ENCODE assay signal across 8 mouse cellular contexts in the genomic region with DNA sequence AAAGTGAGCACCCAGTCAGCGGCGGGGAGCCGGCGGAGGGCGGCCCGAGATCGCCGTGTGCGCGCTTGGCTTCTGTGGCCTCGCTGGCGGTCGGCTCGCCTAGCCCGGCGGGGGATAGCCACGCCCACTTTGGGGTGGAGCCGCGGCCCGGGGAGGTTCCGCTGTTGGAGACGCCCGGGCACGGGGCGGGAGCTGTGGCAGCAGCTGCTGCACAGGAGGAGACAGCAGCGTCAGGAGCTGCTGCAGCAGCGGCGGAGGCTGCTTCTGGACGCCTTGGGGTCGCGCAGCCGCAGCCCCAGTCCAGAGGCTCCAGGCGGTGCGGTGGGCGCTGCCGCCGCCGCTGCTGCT. TPM values are rescaled to one million over a fixed set of nuclear protein-coding genes. Genes with fewer than 3 reads are reported as not detected.
DNase-seq lines count a peak whose midpoint lies in the region; ATAC-seq and TF ChIP-seq lines count a peak whose summit lies in the region.

A gene (plus strand): TSS at position 181 of the 348 bp plus-strand sequence.

- H3K36me3 ChIP-seq in forebrain, embryonic 15.5 days = no peaks in the 10 kb centered on the region
- H3K36me3 ChIP-seq in lung, embryonic 14.5 days (ENCODE audit: insufficient read depth) = no peaks in the 10 kb centered on the region
- H3K36me3 ChIP-seq in thymus, adult 2 months (ENCODE audit: control insufficient read depth, insufficient read depth, low read length) = no peaks in the 10 kb centered on the region

- peak; percentile 89 for DNase-seq in ES-CJ7 (ENCODE audit: low read depth, low spot score)
- DNase-seq in cerebellum, adult 11 months = peak; percentile 87
- peak; percentile 96 for DNase-seq in heart, postnatal 25 days (ENCODE audit: low spot score)
- DNase-seq in layer of hippocampus, adult 2 months (ENCODE audit: low spot score in 2 of 2) = peak; percentile 93
- DNase-seq in lung, embryonic 14.5 days = peak; percentile 99
- peak; percentile 99 for DNase-seq in thymus, adult 2 months

- no peak for TF ChIP-seq CTCF in layer of hippocampus, adult 2 months (conservative IDR thresholded peaks at IDR 0.05)
- no peak for TF ChIP-seq CTCF in lung, embryonic 14.5 days (IDR thresholded peaks at IDR 0.05; ENCODE audit: low read depth)
- no peak for TF ChIP-seq CTCF in olfactory bulb, adult 2 months (IDR thresholded peaks at IDR 0.05; ENCODE audit: insufficient read depth, low read depth, low read length)
- 0 out of 2 replicates have a peak, but pooled peaks have one; percentile 13 for TF ChIP-seq CTCF in thymus, adult 2 months (IDR thresholded peaks at IDR 0.05; ENCODE audit: borderline replicate concordance, control insufficient read depth, extremely low read depth, insufficient read depth, low read length, poor library complexity)

- peak within 1 kb of the TSS; percentile 75 for H3K27ac ChIP-seq in forebrain, embryonic 15.5 days (replicated peaks)
- peak within 1 kb of the TSS; percentile 92 for H3K27ac ChIP-seq in layer of hippocampus, adult 2 months
- H3K27ac ChIP-seq in lung, embryonic 14.5 days (ENCODE audit: low read depth) = peak within 1 kb of the TSS; percentile 97
- H3K27ac ChIP-seq in olfactory bulb, adult 2 months (ENCODE audit: insufficient read depth, low read depth, low read length) = peak within 1 kb of the TSS; percentile 36; the same call in 1 of the 2 replicates
- peak within 1 kb of the TSS; percentile 25 for H3K27ac ChIP-seq in thymus, adult 2 months (ENCODE audit: control insufficient read depth, insufficient read depth, low read length)

- H3K4me2 ChIP-seq in forebrain, embryonic 15.5 days (replicated peaks) = peak within 1 kb of the TSS; percentile 92
- peak within 1 kb of the TSS; percentile 100 for H3K4me2 ChIP-seq in lung, embryonic 14.5 days

- H3K27me3 ChIP-seq in forebrain, embryonic 15.5 days = peaks cover 13% of the 10 kb centered on the region
- H3K27me3 ChIP-seq in lung, embryonic 14.5 days (ENCODE audit: insufficient read depth, low read length) = peaks cover 21% of the 10 kb centered on the region
- H3K27me3 ChIP-seq in thymus, adult 2 months (ENCODE audit: control insufficient read depth, insufficient read depth, low read length) = no peaks in the 10 kb centered on the region

- under 1% methylated on average over 38 of the region's 38 CpGs for WGBS in forebrain, embryonic 15.5 days
- WGBS in lung, embryonic 14.5 days = under 1% methylated on average over 38 of the region's 38 CpGs
- WGBS in olfactory bulb, adult 2 months = under 1% methylated on average over 37 of the region's 38 CpGs
- 1% methylated on average over 38 of the region's 38 CpGs for WGBS in thymus, adult 2 months

- H3K4me3 ChIP-seq in forebrain, embryonic 15.5 days = peak within 1 kb of the TSS; percentile 88
- H3K4me3 ChIP-seq in layer of hippocampus, adult 2 months = peak within 1 kb of the TSS; percentile 86
- H3K4me3 ChIP-seq in lung, embryonic 14.5 days (ENCODE audit: low read depth, low read length) = peak within 1 kb of the TSS; percentile 71
- peak within 1 kb of the TSS; percentile 75 for H3K4me3 ChIP-seq in olfactory bulb, adult 2 months (ENCODE audit: insufficient read depth, low read depth, low read length)
- peak within 1 kb of the TSS; percentile 66 for H3K4me3 ChIP-seq in thymus, adult 2 months (ENCODE audit: control insufficient read depth, insufficient read depth, low read length)

- H3K4me1 ChIP-seq in forebrain, embryonic 15.5 days = peaks cover 20% of the 10 kb centered on the region
- peaks cover 13% of the 10 kb centered on the region; the same call in 1 of the 2 replicates for H3K4me1 ChIP-seq in lung, embryonic 14.5 days (ENCODE audit: insufficient read depth)
- H3K4me1 ChIP-seq in olfactory bulb, adult 2 months (ENCODE audit: control insufficient read depth, insufficient read depth, low read length) = peaks cover 29% of the 10 kb centered on the region
- peaks cover 34% of the 10 kb centered on the region for H3K4me1 ChIP-seq in thymus, adult 2 months (replicated peaks; ENCODE audit: control insufficient read depth, insufficient read depth, low read length)

- H3K9ac ChIP-seq in forebrain, embryonic 15.5 days (replicated peaks) = peak within 1 kb of the TSS; percentile 85
- peak within 1 kb of the TSS; percentile 91 for H3K9ac ChIP-seq in lung, embryonic 14.5 days

- peak; percentile 95 for ATAC-seq in forebrain, embryonic 15.5 days (replicated peaks)
- ATAC-seq in lung, embryonic 14.5 days (ENCODE audit: insufficient read depth) = peak; percentile 90

- TF ChIP-seq POLR2A in olfactory bulb, adult 2 months (IDR thresholded peaks at IDR 0.05; ENCODE audit: insufficient read depth, low read depth, low read length) = peak; percentile 81
- TF ChIP-seq POLR2A in thymus, adult 2 months (IDR thresholded peaks at IDR 0.05; ENCODE audit: control insufficient read depth, extremely low read depth, insufficient read depth, low read length, poor library complexity) = peak; percentile 93

- no peaks in the 10 kb centered on the region for H3K9me3 ChIP-seq in forebrain, embryonic 15.5 days
- no peaks in the 10 kb centered on the region for H3K9me3 ChIP-seq in lung, embryonic 14.5 days (ENCODE audit: low read depth, low read length)

- intact Hi-C loops in heart, postnatal 25 days (cut with DNase I) = no loop called here

RNA-seq across cellular contexts. Expression of the gene that starts here (rescaled TPM):
- polyA plus RNA-seq in forebrain, embryonic 15.5 days (2015; fragmentation: Nextera tagmentation; extraction: Ambion mirVana) = 4.5 and 4.8 TPM in 2 replicates
- 10 to 100 TPM; 10.4 to 13.0 TPM for total RNA-seq in heart, postnatal 25 days (2021)
- 1 to 10 TPM; 7.0 to 8.6 TPM for total RNA-seq in layer of hippocampus, adult 2 months (2021)
- polyA plus RNA-seq in lung, embryonic 14.5 days (2014; fragmentation: Nextera tagmentation; extraction: Ambion mirVana) = 2.8 and 3.6 TPM in 2 replicates
- not detected in 2 replicates for polyA plus RNA-seq in olfactory bulb, adult 2 months (2012; ENCODE audit: insufficient read depth, insufficient read length, low replicate concordance, missing spikeins)
- polyA plus RNA-seq in thymus, adult 2 months (2012; rRNA removed) = 93.6 and 148 TPM in 2 replicates

Comparison
In these comparisons a context has a peak if more than half of its experiments do, and no peak if none do; other contexts are left out.
1. Peak in every context shown above with its lines: DNase-seq, ATAC-seq, H3K4me3 ChIP-seq and H3K27ac ChIP-seq.
2. RNA of the gene that starts here (polyA plus RNA-seq): 93.6 to 148 TPM in thymus, adult 2 months; 4.5 to 4.8 TPM in forebrain, embryonic 15.5 days, 2.8 to 3.6 TPM in lung, embryonic 14.5 days and not detected in olfactory bulb, adult 2 months; every median in the first group is over 10 times any median in the second.
3. H3K27ac ChIP-seq: peak in every context shown above with its lines; median percentile 97 in lung, embryonic 14.5 days; 92 in layer of hippocampus, adult 2 months; 75 in forebrain, embryonic 15.5 days; 36 in olfactory bulb, adult 2 months; 25 in thymus, adult 2 months.